Mouse (Mus musculus) cerebellum, postnatal 14 days (tissue): ENCODE measurements at regions not wholly inside any gene's neighbourhood (a gene's known extent, or its start where the extent isn't known, plus 50 kb on each side); places are given as distances from the start of the nearest gene placed in this dataset.
A peak's percentile ranks its signal among the peaks of the same experiment; 100 is the strongest.

ENCODE experiments used
- DNase-seq, 2 experiments: peaks; one replicate each; pipeline ENCODE4 v3.0.0; 2021; ENCODE audit warnings: mixed read lengths in 2 of 2

DNA sequence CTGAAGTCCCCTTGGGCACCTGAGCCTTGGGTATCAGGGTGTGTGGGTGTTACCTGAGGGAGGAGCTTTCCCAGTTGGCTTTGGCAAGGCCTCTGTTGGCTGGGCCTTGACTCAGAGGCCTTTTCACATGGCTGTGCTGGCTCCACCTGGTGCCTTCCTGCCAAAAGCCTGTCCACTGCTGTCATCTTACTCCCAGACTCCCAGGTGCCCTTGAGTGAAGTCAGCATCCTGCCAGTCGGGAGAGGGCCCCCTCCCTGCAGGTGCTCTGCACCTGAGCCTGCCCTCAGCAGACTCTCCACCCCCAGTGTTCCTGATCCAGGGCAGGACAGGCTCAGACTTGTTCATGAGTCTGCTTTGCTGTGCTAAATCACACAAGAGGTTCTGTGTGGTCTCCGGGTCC is 99.2 kb upstream of the Lgalsl start:
- DNase-seq, result peak; percentile 29 to 32

DNA sequence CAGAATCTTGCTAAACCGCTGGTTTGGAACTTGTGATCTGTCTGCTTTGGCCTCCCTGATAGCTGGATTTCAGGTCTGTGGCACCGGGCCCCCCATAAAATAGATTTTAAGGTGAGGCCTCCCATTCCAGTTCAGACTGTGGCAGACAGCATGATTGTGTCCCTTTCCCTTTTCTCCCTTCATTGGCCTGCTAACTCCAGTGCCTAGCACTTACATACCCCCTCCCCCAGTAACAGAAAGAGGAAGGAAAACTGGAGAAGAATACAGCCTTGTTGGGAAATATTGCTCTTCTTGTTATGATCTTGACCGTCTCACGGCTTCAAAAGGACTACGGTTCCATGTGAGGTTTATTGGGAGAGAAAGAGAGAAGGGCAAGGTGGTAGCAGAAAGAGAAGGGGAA is 99.7 kb upstream of the Lgalsl start:
- no peak for DNase-seq

DNA sequence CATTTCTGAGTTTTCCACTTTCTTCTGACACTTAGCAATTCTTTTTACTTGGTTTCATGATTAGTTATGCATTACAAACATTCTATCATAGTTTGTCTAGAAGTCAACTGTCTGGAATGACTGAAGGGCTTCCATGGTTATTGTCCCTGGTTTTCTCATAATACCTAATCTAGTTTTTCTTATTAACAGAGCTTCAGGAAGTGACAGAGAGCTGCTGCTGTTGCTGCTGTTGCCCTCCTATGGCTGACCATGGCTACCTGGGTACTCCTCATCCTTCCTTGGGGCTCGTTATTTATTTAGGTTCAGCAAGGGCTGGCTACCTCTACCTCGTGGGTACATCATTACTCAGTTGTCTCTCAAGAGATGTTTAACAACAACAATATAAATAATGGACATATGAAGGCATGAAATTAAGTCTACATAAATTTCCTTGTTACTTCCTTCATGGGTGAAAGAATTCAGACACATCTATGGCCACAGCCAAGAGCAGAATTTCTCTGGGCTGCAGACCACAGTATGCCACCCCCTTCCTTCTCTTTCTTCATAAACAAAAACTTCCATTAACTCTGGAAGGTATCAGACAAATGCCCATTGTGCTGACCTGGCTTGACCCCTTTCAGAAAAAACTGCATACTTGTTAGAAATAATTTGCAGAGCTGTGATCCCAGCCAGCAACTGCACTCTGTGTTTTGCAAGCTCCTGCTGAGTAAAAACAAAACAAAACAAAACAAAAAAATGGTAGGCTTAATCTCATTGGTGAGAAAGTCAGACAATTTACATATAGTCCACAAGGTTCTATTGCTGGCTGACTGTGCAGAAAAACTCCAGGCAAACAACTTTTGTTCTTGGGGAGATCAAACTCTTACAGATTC is 103.6 kb upstream of the Lgalsl start:
- no peak for DNase-seq

DNA sequence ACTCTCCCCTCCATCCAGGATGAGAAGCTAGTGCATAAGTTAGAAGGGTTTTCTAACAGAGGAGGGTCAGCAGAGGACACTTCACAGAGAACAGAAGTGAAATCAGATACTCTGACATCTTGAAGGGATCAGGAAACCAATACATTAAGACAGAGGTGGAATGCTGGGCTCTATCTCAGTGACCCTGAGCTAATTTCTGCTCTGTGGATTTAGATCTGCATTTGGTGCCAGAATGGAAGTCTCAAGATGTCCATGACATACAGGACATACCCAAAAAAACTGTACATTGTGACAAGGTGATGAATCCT is 104.2 kb upstream of the Lgalsl start:
- DNase-seq, result no peak

DNA sequence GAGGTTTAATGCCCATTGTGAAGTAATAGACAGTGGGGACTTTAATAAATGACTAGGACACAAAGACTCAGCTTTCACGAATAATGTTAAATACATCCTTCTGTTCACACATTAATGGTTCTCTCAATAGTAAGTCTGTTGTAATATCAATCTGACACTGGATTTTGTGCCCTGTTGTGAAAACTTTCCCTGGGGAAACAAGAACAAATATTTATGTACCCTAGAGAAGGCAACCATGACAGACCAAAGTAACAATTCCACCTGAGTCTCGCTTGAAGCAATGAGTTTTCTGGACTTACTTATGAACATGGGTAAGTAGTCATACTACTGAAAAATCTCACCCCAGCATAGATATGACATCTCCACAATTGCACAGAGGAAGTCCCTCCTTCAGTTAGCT is 105.1 kb upstream of the Lgalsl start:
- no peak for DNase-seq

DNA sequence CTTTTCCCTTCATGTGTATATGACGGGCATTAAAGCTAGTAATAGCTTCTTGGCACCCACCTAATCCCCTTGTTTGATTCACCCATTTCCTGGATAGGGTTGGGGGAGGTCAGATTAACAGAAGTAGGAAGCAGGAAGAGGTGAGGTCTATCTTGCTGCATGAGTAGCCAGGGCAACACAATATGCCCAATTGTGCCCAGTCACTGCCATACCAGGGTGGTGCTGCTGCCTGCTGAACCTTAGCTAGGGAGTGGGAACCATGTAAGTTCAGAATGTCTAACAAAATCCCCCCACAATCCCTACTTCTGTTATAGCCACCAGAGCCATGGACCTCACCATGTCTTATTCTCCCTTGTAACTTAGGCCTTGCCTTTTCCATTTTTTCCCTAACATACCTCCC is 106.1 kb upstream of the Lgalsl start:
- no peak for DNase-seq

DNA sequence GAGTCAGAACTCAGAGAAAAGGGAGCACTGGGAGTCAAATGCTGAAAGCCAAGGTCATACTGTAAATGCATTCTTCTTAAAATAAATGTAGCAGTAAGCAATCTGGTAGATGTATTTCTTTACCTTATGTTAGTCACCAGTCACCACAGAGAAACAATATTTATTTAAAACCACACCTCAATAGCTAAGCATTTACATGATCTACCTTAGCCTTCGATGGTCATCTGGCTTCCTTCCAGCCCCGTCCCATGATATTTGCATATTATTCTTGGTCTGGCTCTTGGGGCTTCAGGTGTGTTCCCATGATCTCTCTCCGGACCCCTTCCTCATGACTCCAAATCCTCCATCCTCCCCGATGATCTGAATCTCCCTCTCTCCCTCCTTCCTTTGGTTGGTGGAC is 107.1 kb upstream of the Lgalsl start:
- no peak for DNase-seq

DNA sequence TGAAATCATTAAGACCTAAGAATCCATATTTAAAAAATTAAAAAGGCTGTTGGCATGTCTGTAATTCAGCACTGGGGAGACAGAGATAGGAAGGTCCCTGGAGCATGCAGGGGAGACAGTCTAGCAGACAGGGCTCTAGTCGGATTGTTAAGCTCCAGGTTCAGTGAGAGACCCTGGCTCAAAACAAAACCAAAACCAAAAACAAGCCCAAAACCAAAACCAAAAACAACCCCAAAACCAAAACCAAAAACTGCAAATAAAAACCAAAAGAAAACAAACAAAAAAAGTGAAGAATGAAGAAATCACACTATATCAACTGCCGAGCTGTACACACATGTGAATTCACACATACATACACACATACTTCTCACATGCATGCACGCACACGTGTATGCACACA is 108.8 kb upstream of the Lgalsl start:
- DNase-seq, result no peak

DNA sequence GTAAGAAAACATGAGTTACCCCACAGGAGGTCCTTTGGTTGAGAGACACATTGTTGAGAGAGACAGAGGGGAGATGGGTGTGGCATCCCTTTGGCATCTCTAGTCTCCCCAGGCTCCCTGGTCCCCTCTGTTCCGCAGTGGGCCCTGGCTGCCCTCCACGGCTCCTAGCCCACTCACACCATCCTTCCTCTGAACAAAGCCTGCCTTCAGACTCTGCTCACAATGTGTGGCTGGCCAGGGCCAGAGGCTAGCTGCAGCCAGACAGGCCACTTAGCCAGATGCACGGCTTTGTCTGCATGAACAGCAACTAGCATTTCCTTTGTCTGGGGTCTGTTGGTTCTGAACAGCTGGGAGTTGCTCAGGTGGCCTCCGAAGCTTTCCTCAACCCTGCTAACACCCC is 110.7 kb upstream of the Lgalsl start:
- peak; percentile 65 for DNase-seq

DNA sequence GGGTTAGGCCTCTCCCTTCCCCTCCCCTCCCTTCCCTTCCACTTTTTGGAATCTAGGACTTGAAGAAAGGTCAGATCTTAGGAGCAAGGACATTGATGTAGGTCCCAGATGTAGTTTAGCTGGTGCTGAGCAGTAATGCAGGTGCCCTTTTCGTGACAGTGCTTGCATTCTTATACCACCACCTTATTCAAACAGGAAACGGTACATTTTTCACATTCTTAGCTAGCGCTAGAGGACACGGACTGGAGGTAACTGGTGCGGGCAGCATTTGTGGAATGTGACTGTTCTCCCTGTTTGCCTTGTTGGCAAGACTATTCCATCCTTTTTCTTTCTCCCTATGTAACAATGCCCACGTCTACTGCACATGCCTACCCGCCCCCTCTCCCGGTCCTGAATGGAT is 124.7 kb upstream of the Lgalsl start:
- no peak for DNase-seq

DNA sequence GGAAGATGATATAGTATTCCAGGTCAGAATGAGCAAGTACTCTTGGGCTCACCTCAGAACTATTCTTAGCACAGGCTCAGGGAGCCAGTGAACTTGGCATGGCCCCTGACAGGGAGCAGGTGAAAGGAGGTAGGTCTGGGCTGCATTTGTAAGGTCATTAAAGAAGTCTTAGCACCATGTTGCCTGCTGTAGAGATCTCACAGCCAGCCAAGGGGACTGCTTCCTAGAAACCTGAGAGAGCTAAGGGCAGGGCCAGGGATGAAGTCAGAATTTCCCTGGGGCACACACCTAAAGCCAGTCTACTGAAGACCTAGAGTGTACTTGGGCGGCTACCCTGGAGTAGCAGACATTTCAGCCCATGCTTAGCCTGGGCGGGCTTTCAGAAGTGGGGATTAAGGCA is 126.9 kb upstream of the Lgalsl start:
- DNase-seq, result no peak

DNA sequence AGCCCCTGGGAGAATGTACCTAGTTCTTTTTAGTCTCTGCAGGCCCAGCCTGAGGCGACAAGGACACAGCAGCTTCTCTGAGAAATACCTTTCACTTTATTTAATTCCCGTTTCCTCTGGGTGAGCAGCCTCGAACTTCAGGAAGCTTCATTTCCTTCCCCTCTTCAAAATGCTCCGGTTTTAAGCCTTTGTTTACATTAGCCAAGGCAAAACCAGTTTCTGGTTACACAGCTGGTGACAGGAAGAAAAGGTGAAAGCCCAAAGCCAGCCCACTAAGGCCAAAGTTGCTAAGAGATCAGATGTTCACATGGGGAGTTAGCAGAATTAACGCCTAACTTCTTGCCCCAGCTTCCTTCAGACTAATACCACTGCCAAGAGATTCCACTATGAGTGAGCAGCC is 127.4 kb upstream of the Lgalsl start:
- DNase-seq, result no peak

DNA sequence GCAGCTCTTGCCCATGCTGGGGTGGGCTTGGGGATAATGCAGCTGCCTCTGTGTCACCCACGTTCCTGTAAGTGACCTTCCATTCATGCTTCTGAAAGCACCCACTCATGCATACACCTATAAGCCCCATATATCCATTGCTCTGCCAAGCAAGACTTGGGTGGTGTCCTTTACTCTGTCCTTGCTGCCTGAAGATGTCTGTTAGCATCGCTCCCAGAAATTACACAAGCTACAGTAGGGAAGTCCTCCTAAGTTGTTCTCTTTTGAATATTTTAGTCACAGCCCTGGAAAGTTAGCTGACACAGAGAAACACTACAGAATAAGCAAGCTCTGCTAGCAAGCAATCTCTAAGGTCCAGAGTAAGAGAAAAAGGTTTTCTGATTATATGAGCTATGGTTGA is 129.2 kb upstream of the Lgalsl start:
- DNase-seq, result no peak

DNA sequence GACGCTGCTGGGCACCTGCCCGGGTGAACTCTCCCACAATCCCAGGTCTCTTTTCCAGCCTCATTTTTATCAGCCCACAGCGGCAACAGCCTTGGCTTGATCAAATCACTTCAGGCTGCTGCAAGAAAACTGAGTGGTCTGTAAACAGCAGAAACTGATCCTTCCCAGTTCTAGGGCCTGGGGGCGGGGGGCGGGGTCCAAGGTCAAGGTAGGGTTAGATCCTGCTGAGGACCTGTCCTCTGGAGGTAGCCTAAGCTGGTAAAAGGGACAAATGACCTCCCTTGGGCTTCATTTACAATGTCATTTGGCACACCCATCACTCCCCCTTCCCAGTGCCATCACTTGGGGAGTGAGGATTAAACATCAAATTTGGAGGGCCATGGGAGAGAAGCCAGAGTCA is 129.9 kb upstream of the Lgalsl start:
- no peak for DNase-seq

DNA sequence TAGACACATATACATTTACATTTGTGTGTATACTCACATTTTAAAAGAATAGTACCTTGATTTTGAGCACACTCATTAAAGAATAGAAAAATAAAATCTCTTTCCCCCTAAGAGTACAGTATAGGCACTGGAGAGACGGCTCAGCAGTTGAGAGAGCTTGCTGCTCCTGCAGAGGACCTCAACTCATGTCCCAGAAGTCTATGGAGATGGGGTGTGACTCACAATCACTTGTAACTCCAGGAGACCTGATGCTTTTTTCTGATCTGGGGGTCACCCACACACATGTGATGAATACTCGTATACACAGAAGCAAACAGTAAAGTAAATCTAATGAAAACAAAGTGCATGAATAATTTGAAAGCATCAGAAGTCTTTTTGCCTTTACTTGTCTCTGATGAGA is 129.5 kb upstream of the Peli1 start:
- DNase-seq, result no peak

DNA sequence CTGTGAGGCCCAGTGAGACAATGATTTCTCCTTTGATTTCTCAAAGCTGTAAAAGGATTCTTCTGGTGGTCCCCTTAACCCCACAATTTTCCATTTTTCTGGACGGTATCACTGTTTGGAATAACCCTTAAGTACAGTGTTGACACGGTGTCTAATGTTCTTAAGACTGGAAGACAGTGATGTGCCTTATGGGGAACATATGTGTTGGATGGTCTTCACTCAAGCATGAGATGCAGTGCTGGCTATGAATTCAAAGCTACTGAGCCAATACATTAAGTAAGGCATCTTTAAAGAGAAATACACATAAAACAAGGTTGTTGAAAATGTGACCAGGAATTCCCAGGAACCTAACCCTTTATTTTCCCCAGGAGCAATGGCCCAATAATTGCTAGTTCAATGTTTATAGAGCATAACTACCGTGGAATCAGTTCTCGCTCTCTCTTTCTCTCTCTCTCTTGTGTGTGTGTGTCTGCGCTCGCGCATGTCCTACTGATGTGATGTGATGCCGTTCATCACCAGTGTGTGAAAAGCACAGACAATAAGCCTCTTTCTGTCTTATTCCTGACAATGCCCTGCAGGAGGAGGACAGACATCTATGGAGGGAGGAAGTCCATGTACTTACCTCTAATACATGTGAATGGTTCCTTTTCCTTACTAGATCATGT is 125.4 kb upstream of the Peli1 start:
- DNase-seq, result no peak

DNA sequence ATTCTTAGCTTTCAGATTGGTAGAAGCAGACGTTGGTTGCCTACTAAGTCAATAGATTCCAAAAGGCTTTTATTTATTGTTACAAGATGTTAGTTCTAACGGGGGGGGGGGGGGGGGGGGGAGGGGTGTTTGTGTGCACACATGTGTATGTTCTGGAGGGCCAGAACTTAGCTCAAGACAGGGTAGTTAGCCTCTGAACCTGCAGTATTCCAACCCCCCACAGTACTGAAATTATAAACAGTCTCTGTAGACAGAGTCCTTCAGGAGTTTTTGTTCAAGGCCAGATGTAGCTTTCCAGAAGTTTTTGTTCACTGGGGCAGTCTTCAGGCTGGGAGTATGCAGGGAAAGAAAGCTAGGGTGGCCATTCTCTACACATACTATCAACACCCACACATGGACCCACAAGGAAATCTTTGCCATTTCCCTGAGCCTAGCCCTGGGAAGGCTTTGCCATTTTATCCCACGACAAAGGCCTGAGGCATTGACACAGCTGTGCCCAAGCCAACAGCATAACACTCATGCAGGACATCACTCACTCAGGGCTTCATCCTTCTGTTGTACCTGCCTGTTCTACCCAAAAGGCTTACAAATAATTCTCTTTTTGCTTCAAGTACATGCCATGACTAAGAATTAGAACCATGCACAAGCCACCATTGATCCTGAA is 123.6 kb upstream of the Peli1 start:
- no peak for DNase-seq

DNA sequence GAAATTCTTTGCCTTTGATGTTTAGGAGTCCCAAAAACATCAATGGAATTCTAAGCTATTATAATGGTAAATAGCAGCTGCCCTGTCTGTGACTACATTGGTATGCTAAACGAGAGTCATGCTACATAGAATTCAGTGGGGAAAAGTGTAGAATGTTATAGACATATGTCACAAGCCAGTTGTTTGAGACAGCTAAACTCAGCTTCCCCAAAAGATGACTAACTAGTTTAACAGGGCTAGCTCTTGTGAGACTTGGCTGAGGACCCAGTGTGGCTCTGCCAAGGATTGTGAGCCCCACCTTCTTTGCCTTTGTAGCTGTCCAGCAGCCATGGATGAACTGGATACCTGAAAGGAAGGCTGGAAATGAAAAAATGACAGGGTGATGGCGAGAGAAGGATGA is 122.8 kb upstream of the Peli1 start:
- no peak for DNase-seq

DNA sequence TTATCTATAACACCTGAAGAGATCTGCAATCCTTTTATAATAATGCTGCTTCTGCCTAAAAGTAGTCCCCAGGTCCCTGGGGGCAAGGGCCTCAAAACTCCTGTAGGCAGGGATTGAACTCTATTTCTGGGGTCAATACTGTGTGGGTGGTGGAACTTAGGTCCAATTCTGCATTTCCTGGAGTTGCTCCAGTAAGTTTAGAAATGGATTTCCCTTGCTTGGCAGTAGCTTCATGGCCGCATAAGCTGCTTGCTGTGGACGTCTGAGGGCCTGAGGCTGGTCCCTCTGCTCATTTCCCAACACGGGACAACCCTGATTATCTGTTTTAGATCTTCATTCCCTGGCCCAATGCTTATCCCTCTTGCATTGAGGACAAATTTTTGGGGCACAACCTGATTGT is 118.0 kb upstream of the Peli1 start:
- no peak for DNase-seq

DNA sequence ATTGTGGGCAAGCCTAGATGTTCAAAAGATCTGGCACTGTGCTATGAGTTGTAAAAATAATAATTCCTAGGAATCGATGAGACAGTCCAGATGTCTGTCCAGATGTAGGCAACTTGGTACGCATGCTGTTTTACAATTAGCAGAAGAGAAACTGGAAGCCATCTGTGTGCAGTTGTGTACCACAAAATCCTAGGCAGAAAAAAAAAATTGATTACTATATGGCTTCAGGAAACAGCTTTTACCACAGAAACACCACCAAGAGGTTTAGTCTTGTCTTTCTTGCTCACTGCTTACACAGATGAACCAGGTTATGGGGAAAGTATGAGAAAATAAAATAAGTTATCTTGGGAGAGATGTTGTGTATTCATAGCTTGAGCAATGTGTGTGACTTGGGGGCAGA is 109.5 kb upstream of the Peli1 start:
- no peak for DNase-seq

DNA sequence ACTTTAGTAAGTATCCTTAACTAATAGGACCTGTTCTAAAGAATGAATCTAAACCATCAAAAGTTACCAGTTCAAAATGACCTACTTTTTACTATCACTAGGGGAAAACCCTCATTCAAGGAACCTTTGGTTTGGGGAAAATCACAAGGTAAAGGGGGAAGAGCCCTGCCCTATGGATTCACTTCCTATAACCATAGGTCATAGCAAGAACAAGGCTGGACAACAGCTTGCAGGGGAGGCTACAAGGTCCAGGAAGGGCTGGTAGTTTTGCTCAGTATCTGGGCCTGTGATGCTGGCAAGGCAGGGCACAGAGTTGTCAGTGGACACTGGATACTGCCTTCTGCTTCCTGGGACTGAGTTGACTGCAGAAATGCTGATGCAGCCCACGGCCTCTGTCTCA is 109.1 kb upstream of the Peli1 start:
- no peak for DNase-seq

DNA sequence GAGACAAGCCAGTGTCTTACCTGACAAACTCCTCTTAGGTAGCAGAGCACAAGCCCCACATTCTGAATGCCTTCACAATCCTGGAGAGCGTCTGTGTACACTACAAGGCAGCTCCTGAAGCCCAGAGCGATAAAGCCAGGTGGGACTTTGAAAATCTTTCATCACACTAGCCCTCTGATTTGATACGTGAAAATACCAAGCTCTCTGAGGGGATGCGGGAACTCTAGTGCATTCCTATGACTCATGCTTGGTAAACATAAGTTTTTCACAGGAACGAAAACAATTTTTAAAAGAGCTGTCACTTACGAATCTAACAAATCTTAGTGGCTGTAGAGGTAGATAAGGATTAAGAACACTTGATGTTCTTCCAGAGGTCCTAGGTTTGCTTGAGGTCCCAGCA is 108.6 kb upstream of the Peli1 start:
- DNase-seq, result no peak

DNA sequence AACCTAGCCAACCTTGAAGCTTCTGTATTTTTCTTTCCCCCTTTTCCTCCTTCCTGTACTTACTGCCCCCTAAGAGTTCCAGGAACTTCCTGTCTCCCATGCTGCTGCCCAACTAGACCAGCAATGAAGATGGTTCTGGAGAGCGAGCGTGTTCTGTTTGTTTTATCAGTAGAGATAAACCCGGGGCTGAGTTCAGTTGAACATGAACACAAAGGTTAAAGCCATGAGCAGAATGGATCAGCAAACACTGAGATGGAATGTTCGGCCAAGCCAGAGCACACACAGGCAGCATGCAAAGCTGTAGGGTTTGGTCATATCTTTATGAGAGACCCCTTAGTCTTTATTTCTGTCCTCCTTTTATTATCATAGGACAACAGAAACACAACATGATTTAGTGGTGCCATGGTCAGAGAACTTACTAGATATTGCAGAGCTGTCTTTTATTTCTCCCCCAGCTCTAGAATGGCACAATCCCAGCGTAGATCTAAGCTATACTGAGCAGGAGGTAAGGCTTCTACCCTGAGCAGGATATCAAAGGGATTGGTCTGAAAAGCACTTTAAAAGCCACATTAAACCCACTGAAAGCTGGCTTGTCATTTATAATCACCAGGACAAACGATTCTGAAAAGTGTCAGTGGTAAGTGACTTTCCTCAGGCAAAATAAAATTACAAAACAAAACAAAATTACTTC is 105.9 kb upstream of the Peli1 start:
- DNase-seq, result no peak

DNA sequence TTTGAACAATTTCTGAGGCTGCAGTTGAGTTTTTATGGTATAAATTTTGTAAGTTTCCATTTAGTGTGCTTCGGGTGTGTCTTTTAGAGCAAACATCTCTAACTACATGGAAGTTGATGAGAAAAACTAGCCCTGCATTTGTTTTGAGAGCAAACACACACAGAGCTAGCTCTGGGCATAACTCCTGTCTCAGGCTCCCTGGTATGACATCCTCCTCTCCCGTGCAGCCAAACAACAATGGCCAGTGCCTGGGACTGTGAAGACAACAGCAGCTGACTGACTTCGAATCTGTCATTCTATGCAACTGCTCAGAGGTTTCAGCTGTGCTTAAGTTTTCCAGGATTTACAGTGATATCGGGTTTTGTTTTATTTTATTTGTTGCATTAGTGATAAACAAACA is 105.3 kb upstream of the Peli1 start:
- DNase-seq, result no peak
